Mouse (Mus musculus): ENCODE results near the gene Foxp4.

Gene Foxp4

DNA sequence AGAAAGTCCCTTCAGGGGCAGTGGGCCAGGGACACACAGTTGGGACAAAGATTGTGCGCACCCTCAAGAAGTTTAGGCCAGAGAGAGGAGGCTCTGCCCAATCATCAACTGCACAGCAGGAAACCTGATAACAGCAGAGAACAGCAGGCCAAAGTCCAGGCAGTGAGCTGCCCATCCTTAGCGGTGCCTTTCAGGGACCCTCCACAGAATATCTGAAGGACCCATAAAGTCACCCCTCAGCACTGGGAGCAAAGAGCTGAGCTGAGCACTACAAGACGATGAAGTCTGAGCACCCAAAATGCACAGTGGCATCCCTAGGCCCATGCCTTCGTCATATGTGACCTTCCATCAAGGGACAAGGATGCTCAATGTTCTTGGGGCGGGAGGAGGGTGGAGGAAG, 6.5 kb downstream of the Foxp4 start:
- no peak for TF ChIP-seq GATA4 (IDR thresholded peaks at IDR 0.05; ENCODE audit: insufficient replicate concordance, low read length)

DNA sequence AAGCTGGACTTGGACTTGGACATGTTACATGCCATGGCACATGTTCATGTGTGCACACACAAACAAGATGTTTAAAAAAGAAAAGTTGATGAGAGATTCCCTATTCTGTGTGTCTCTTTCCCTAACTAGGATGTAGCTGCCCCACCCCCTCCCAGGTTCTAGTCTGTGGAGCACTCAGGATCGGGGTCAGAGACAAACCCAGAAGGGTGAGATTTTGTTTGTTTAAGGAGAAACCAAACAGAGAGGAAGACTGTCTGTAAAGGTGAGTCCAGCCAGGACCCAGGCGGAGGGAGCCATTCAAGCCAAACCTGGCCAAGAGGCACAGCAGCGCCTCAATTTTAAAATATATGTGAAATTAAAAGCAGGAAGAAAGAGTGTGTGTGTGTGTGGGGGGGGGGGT, 7.2 kb downstream of the Foxp4 start:
- no peak for TF ChIP-seq GATA4 (IDR thresholded peaks at IDR 0.05; ENCODE audit: insufficient replicate concordance, low read length)

DNA sequence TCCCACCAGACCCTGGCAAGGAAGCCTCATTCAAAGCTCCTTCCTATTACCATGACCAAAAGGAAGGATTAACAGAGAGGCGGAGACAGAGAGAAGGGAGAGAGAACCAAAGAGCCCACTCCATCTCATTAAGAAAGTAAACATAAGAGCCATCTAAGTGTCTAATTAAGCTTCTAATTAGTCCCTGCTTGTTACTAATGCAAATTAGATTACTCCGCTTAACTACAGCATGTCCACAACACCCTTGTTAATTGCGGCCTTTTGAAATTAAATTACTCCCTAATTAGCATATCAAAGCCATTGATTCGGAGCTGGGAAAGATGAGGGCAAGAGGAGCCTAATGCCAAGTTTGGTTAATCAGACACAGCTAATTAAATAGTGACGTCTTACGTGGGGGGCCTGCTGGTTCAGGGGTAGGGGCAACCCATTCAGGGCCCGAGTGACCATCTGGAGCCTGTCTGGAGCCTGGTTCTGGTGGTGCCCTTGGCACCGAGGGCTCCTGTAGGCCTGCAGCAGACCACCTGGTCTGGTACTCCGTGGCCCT, 9.7 kb downstream of the Foxp4 start:
- no peak for TF ChIP-seq GATA4 (IDR thresholded peaks at IDR 0.05; ENCODE audit: insufficient replicate concordance, low read length)

DNA sequence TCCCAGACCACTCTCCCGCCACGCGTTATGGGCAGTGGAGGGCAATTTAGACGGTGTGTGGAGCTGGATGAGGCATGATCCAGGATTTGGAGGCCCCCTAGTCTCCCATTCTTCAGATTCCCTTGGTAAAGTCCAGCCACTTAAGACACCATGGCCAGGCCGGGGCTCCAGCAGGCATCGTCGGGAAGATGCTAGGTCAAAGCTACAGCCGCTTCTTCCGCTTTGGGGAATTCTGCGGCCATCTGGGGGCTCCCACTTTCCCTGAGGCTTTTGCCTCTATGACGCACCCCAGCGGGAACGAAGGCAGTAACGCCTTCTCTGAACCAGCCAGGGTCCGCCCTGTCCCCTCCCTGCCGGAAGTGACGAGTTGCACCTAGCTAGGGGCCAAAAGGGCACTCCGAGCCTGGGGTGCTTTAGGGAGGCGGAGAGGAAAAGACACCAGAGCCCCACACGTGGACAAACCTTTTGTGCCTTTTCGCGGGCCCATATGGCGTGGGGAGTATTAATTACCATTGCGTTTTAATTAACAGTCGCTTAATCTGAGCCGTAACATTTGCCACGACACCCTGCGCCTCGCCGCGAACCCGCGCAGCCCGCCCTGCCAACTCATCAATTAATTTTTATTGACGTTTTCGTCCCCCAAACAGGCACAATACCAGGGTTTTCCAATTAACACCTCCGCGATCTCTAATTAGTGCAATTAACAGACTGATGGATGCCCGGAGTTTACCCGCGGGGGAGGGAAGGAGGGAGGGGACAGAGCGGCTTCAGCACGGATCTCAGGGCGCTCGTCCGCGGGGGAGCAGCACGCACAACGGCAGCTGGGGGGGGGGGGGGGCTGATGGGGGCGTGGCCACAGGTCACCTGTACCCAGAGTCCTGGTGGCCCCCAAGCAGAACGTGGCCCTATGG, 15.1 kb downstream of the Foxp4 start:
- no peak for TF ChIP-seq GATA4 (IDR thresholded peaks at IDR 0.05; ENCODE audit: insufficient replicate concordance, low read length)

DNA sequence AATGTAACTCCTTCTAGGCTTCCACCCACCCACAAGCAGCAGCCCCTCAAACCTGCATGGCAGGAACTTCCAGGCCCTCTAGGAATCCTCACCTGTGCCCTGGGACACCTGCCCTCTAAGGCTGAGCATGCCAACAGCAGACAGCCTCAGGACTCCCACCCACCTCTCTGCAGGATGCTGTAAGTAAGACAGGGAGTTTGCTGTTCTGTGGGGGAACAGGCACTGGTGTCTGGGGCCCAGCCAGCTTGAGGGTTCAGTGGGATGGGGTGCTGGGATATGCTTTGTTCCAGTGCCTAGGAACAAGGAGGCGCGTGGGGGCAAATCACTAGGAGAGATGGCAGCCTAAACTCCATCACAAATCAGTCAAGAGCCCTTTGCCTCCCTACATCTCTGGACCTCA, 16.4 kb downstream of the Foxp4 start:
- TF ChIP-seq GATA4 (IDR thresholded peaks at IDR 0.05; ENCODE audit: insufficient replicate concordance, low read length): no peak

DNA sequence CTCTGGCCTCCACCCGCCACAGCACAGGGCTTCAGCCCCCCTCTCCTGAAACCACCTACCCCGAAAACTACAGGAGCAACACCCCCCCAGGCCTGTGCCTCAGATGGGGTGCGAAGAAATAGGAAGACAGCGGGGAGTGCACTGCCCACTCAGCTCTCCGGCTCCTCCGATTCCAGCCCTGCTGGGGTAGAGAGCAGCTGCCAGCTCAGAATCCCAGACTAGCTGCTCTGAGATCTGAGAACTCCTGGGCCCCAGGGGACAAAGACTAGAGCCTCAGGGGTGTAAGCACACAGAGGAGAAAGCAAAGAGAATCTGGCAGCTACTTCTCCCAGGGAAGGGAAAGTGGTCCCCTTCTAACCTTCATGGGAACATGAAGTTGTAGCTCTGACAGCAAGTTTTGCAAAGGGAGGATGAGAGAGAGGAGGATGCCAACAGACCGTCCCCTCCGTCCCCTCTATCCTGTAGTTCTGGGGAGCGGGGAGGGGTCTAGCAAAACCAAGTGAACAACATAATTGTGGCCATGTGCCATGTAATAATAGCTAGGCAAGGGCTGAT, 17.0 kb downstream of the Foxp4 start:
- no peak for TF ChIP-seq GATA4 (IDR thresholded peaks at IDR 0.05; ENCODE audit: insufficient replicate concordance, low read length)

DNA sequence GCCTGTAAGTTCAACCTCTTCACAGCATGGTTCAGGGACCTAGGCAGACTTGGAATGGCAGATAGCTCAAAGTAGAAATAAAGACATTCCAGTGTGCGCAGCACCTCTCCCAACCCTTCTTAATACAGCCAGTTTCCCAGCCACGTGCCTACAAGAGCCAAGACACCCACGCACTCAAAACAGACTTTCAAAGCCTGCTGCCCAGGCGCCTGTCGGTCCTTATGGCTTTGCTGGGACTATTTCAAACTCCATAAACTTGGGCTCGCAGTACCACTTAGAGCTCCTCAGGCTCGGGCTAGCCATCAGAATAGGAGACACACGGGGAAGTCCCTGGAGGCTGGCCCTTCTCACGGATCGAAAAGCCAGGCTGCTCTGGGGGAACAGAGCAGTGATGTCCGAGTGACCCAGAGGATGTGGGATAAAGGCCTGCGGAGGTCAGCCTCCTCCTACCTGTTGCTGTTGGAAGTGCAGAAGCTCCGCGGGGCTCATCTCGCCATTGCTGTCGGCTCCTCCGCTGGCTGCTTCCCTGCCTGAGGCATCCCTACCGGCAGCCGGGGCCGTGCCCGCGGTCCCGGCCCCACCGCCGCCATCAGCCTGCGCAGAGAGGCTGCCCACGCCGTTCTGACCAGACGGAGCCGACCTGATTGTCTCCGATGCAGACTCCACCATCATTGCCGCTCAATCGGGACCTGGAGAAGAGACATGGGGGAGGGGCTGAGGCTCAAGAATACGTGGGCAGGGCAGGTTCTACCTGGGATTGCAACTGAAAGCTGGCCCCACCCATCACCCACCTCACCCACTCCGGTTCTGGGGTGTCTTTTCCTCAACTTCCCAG, 20.4 kb downstream of the Foxp4 start:
- TF ChIP-seq GATA4 (IDR thresholded peaks at IDR 0.05; ENCODE audit: insufficient replicate concordance, low read length): no peak

DNA sequence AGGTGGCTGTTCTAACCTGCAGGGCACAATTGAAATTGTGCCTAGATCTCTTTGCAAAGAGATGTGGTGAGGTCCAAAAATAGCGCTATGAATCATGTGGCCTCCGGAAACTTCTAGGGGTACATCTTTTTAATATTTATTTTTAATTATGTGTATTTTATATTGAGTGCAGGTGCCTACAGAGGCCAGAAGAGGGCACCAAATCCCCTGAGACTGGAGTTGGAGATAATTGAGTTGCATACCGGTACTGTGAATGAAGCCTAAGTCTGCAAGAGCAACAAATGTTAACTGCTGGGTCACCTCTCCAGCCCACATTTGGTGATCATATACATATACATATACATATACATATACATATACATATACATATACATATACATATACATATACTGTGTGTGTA, 22.7 kb downstream of the Foxp4 start:
- no peak for TF ChIP-seq GATA4 (IDR thresholded peaks at IDR 0.05; ENCODE audit: insufficient replicate concordance, low read length)

DNA sequence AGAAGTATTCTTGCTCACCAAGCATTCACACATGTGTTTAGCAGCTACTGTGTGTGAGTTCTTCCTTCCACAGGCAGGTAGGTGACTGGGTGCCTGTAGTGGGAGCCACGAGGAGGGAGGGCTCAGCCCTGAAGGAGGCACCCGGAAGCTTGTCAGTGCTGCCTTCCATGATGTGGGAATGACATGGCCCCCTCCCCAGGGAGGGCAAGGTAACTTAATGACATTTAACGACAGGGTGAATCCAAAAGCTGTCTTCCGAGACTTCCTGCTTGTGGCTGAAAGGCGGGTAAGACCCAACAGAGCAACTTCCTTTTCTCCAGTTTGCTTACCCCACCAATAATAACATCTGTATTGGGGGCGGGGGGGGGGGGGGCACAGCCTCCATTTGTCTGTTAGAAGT, 23.7 kb downstream of the Foxp4 start:
- no peak for TF ChIP-seq GATA4 (IDR thresholded peaks at IDR 0.05; ENCODE audit: insufficient replicate concordance, low read length)

DNA sequence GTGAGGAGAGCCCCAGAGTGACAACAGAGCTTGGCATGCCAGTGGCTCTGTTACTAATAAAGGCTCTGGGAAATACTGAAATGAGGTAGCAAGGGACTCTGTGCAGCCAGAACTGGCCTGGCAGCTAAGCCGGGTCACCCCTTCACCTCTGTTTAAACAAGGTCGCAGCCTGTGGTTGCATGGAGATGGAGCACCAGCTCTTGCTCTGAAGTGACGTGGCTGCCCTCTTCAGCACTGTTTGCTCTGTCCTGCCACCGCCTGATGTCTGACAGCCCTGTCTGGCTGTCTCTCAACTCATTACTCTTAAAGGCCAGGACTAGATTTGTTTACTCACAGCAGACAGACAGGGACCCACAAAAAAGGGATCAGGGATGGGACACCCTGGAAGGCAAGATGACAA, 25.3 kb downstream of the Foxp4 start:
- TF ChIP-seq GATA4 (IDR thresholded peaks at IDR 0.05; ENCODE audit: insufficient replicate concordance, low read length): no peak

DNA sequence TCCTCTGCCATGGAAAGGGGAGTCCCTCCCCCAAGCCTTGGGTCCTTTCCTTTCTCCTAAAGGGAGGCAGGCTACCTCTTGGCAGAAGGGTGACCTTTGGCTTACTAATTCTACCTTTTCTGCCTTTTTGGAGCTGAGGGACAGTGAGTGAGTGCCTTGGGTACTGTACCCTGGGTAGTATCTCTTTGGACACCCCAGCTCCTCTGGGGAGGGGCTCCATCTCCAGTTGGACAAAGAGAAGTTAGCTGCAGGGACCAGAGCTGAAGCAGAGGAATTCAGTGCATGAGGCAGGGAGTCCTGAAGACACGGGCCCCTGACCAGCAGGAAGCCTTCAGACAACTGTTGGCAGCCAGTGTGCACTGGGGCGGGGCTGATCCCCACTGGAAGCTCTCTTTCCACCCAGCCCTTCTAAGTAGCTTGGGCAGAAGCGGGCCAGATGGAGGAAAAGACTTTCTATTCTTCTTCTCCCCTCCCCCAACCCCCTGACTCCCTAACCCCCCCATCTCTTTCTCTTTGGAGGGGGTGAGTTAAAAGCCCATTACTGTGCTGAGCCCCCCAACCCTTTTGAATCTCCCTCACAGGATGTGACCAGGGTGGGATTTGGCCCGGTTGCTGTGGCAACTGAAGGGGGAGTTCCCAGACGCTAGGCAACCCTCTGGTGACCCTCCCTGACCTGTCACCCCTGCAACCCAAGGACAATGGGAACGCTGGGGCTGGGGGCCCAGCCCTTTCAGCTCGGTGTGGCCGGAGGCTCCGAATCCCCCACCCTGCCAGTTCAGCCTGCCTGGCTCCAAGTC, 26.3 kb downstream of the Foxp4 start:
- no peak for TF ChIP-seq GATA4 (IDR thresholded peaks at IDR 0.05; ENCODE audit: insufficient replicate concordance, low read length)

DNA sequence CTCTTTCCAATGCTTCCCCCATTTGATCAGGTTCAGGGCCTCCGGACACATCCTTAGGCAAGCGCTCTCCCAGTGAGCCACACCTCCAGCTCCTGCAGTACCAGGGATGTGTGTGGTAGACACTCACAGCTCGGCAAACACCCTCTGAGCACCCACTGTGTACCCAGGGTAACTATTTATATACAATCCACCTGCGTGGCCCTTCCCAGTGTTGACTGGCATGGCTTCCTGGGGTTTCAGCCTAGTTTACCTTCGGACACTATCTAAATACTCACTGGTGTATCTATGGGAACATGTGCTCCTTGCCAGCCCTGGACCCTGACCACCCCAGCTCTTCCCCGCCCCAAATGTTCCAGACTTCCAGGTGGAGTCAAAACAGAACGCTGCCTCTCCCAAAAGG, 34.7 kb downstream of the Foxp4 start:
- TF ChIP-seq GATA4 (IDR thresholded peaks at IDR 0.05; ENCODE audit: insufficient replicate concordance, low read length): no peak

DNA sequence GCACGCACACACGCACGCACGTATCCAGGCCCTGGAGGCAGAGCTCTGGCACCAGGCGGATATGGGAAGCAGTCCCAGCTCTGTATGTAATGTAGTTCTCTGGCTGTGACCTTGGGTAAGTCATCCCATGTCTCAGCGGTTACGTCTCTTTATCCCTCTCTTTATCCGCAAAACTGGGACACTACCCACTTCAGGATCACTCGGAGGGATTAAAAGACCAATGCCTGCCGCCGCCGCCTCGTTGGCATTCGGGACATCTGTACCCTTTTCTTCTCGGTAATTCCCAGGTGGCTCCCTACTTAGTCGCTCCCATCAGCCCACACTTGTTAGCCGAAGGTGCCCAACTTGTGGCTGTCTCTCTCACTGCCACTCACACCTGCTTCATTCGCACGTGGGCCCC, 35.2 kb downstream of the Foxp4 start:
- no peak for TF ChIP-seq GATA4 (IDR thresholded peaks at IDR 0.05; ENCODE audit: insufficient replicate concordance, low read length)

DNA sequence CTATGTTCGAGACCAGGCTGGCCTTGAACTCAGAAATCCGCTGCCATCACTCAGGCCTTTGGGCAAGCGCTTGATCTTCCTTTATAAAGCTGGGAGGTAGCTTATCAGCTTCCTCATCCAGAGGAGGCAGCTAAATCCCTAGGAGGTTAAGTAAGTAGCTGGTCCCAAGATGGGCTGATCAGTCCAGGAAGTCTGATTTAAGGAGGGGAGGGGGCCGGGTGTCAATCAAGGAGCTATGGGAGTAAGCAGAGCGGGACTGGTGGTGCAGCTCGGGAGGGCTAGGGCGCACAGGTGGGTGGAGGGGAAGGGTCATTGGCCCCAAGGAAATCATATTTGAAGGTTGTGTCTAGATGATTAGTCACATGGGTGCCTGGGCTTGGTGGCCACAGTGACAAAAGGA, 35.8 kb downstream of the Foxp4 start:
- no peak for TF ChIP-seq GATA4 (IDR thresholded peaks at IDR 0.05; ENCODE audit: insufficient replicate concordance, low read length)

DNA sequence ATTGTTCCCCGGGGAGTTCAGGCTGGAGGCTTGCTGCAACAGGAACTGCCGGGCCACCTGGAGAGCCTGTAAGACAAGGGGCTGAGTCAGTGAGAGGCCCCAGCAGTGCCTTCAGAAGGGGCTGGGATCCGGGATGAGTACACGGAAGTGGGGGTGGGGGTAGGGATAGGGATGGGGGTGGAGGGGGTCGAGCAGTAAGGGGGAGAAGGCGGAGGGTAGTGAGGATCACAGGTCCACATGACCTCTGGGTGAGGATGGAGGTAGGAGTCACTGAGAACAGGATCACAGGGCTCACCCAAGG, 36.3 kb downstream of the Foxp4 start:
- no peak for TF ChIP-seq GATA4 (IDR thresholded peaks at IDR 0.05; ENCODE audit: insufficient replicate concordance, low read length)
